20 mouse cellular contexts compared by ENCODE assay signal in the genomic region with DNA sequence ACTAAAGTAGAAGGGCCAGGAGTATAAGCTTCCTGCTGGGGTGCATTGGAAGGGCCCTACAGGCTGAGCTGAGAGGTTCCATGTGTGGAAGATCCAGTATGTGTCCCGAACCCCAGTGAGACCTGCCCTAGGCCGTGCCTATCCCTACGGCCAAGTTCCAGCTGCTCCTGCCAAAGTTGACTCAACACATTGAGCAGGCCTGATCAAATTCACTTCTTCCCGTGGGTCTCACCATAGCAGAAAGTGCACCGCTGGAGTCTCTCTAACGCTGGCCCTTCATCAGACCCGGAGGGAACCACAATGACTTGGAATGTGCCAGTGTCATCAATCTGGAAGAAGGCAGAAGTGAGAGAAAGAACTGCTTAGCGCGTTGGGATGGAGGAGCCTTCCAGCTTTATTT. TPM values are rescaled to one million over a fixed set of nuclear protein-coding genes. Genes with fewer than 3 reads are reported as not detected.
DNase-seq lines count a peak whose midpoint lies in the region; ATAC-seq and TF ChIP-seq lines count a peak whose summit lies in the region.
"Had no signal": no experiment of that assay in that cellular context is flagged by ENCODE, and none has a peak within 500 bp of the region (broad histone marks: within the 10 kb centered on the region; RNA-seq: fewer than 3 reads in every experiment).

No protein-coding gene starts in this region.

- H3K4me3 ChIP-seq in embryonic facial prominence, embryonic 14.5 days (ENCODE audit: low read depth, low read length), result no peak overlapping the region
- no peak overlapping the region for H3K4me3 ChIP-seq in embryonic facial prominence, embryonic 10.5 days
- no peak overlapping the region for H3K4me3 ChIP-seq in limb, embryonic 14.5 days (replicated peaks; ENCODE audit: low read length)
- H3K4me3 ChIP-seq in limb, embryonic 10.5 days, result no peak overlapping the region
- H3K4me3 ChIP-seq in embryonic facial prominence, embryonic 15.5 days (replicated peaks), result no peak overlapping the region
- H3K4me3 ChIP-seq: heart, embryonic 13.5 days; kidney, embryonic 15.5 days; liver, embryonic 12.5 days; neural tube, embryonic 13.5 days had no signal

- no peak overlapping the region for H3K9ac ChIP-seq in embryonic facial prominence, embryonic 14.5 days (ENCODE audit: low read depth, low read length)
- no peak overlapping the region for H3K9ac ChIP-seq in limb, embryonic 14.5 days (ENCODE audit: low read depth, low read length, severe bottlenecking)
- no peak overlapping the region for H3K9ac ChIP-seq in embryonic facial prominence, embryonic 15.5 days
- H3K9ac ChIP-seq: heart, embryonic 13.5 days; kidney, embryonic 15.5 days; liver, embryonic 12.5 days; neural tube, embryonic 13.5 days had no signal

- no peak overlapping the region for H3K27ac ChIP-seq in embryonic facial prominence, embryonic 14.5 days (replicated peaks; ENCODE audit: low read depth, low read length)
- H3K27ac ChIP-seq in embryonic facial prominence, embryonic 10.5 days (replicated peaks), result no peak overlapping the region
- 0 out of 2 replicates have a peak overlapping the region, but pooled peaks have one; percentile 5 for H3K27ac ChIP-seq in limb, embryonic 14.5 days (replicated peaks; ENCODE audit: low read depth, low read length)
- H3K27ac ChIP-seq in limb, embryonic 10.5 days, result no peak overlapping the region
- H3K27ac ChIP-seq in embryonic facial prominence, embryonic 15.5 days (replicated peaks), result no peak overlapping the region
- H3K27ac ChIP-seq: heart, embryonic 13.5 days; kidney, embryonic 15.5 days; liver, embryonic 12.5 days; neural tube, embryonic 13.5 days had no signal

- ATAC-seq in embryonic facial prominence, embryonic 14.5 days (ENCODE audit: low read depth), result no peak
- no peak for ATAC-seq in limb, embryonic 14.5 days (ENCODE audit: low FRiP score, low read depth)
- ATAC-seq in embryonic facial prominence, embryonic 15.5 days (ENCODE audit: insufficient number of reproducible peaks, low FRiP score, low TSS enrichment, low read depth), result 0 out of 2 replicates have a peak, but pooled peaks have one; percentile 55
- ATAC-seq: forebrain, embryonic 14.5 days; hindbrain, embryonic 16.5 days; intestine, embryonic 16.5 days; liver, embryonic 12.5 days had no signal

- WGBS in embryonic facial prominence, embryonic 14.5 days, result 63% methylated on average over 9 of the region's 9 CpGs
- 83% methylated on average over 9 of the region's 9 CpGs for WGBS in embryonic facial prominence, embryonic 10.5 days
- 67% methylated on average over 9 of the region's 9 CpGs for WGBS in limb, embryonic 14.5 days
- 85% methylated on average over 9 of the region's 9 CpGs for WGBS in limb, embryonic 10.5 days
- WGBS in embryonic facial prominence, embryonic 15.5 days, result 61% methylated on average over 9 of the region's 9 CpGs

- no peaks in the 10 kb centered on the region for H3K36me3 ChIP-seq in embryonic facial prominence, embryonic 14.5 days (ENCODE audit: control insufficient read depth, insufficient read depth, low read length)
- no peaks in the 10 kb centered on the region for H3K36me3 ChIP-seq in embryonic facial prominence, embryonic 10.5 days (replicated peaks)
- H3K36me3 ChIP-seq in limb, embryonic 14.5 days (ENCODE audit: control insufficient read depth, insufficient read depth, low read length), result no peaks in the 10 kb centered on the region
- H3K36me3 ChIP-seq in limb, embryonic 10.5 days, result no peaks in the 10 kb centered on the region
- H3K36me3 ChIP-seq in embryonic facial prominence, embryonic 15.5 days, result no peaks in the 10 kb centered on the region
- H3K36me3 ChIP-seq: G1E; heart, embryonic 13.5 days; kidney, embryonic 15.5 days; liver, embryonic 12.5 days; neural tube, embryonic 13.5 days had no signal

- no peaks in the 10 kb centered on the region for H3K27me3 ChIP-seq in embryonic facial prominence, embryonic 14.5 days (replicated peaks; ENCODE audit: control insufficient read depth, insufficient read depth, low read length)
- H3K27me3 ChIP-seq in embryonic facial prominence, embryonic 10.5 days (replicated peaks; ENCODE audit: low read depth, poor library complexity, severe bottlenecking), result no peaks in the 10 kb centered on the region
- no peaks in the 10 kb centered on the region for H3K27me3 ChIP-seq in limb, embryonic 14.5 days (ENCODE audit: control insufficient read depth, insufficient read depth, low read length)
- no peaks in the 10 kb centered on the region for H3K27me3 ChIP-seq in limb, embryonic 10.5 days (ENCODE audit: low read depth, poor library complexity, severe bottlenecking)
- no peaks in the 10 kb centered on the region for H3K27me3 ChIP-seq in embryonic facial prominence, embryonic 15.5 days
- H3K27me3 ChIP-seq: heart, embryonic 13.5 days; kidney, embryonic 15.5 days; liver, embryonic 12.5 days; neural tube, embryonic 13.5 days had no signal

- DNase-seq in embryonic facial prominence, embryonic 14.5 days (ENCODE audit: low spot score), result peak; percentile 48
- no peak for DNase-seq in embryonic facial prominence, embryonic 10.5 days (ENCODE audit: low spot score)
- peak; percentile 14 for DNase-seq in limb, embryonic 14.5 days (ENCODE audit: low spot score)
- no peak for DNase-seq in limb, embryonic 10.5 days (ENCODE audit: low spot score)
- peak; percentile 29 for DNase-seq in mesoderm, embryonic 11.5 days (ENCODE audit: low read depth, low spot score)
- no peak for DNase-seq in ovary, adult 18-20 months (ENCODE audit: low spot score)
- DNase-seq in right cerebral cortex, postnatal 14 days, result no peak
- DNase-seq: cerebellum, adult 2 months; cerebellum, postnatal 36 days; lung, adult 2 months; midbrain, embryonic 14.5 days had no signal

- peaks cover 17% of the 10 kb centered on the region for H3K4me1 ChIP-seq in embryonic facial prominence, embryonic 14.5 days (ENCODE audit: control insufficient read depth, insufficient read depth, low read length)
- peaks cover 6% of the 10 kb centered on the region; the same call in 1 of the 2 replicates for H3K4me1 ChIP-seq in embryonic facial prominence, embryonic 10.5 days
- H3K4me1 ChIP-seq in limb, embryonic 14.5 days (ENCODE audit: control insufficient read depth, insufficient read depth, low read length), result peaks cover 11% of the 10 kb centered on the region; the same call in 1 of the 2 replicates
- no peaks in the 10 kb centered on the region for H3K4me1 ChIP-seq in limb, embryonic 10.5 days
- peaks cover 17% of the 10 kb centered on the region; the same call in 1 of the 2 replicates for H3K4me1 ChIP-seq in embryonic facial prominence, embryonic 15.5 days
- H3K4me1 ChIP-seq: liver, embryonic 12.5 days had no signal

- no peak for TF ChIP-seq POLR2A in limb, embryonic 14.5 days (IDR thresholded peaks at IDR 0.05; ENCODE audit: borderline replicate concordance, extremely low read depth, insufficient read depth, insufficient read length)

- H3K9me3 ChIP-seq in embryonic facial prominence, embryonic 14.5 days (ENCODE audit: control insufficient read depth, low read length), result no peaks in the 10 kb centered on the region
- H3K9me3 ChIP-seq in embryonic facial prominence, embryonic 10.5 days, result no peaks in the 10 kb centered on the region
- no peaks in the 10 kb centered on the region for H3K9me3 ChIP-seq in limb, embryonic 14.5 days (ENCODE audit: control insufficient read depth, low read length)
- no peaks in the 10 kb centered on the region for H3K9me3 ChIP-seq in limb, embryonic 10.5 days (replicated peaks)
- H3K9me3 ChIP-seq in embryonic facial prominence, embryonic 15.5 days (replicated peaks), result no peaks in the 10 kb centered on the region
- H3K9me3 ChIP-seq: heart, embryonic 13.5 days; kidney, embryonic 15.5 days; liver, embryonic 12.5 days; neural tube, embryonic 13.5 days had no signal

- no peak overlapping the region for H3K4me2 ChIP-seq in embryonic facial prominence, embryonic 14.5 days (ENCODE audit: low read depth, low read length)
- H3K4me2 ChIP-seq in limb, embryonic 14.5 days (replicated peaks; ENCODE audit: low read depth, low read length, severe bottlenecking), result no peak overlapping the region
- H3K4me2 ChIP-seq in embryonic facial prominence, embryonic 15.5 days (replicated peaks), result no peak overlapping the region
- H3K4me2 ChIP-seq: heart, embryonic 13.5 days; kidney, embryonic 15.5 days; liver, embryonic 12.5 days; neural tube, embryonic 13.5 days had no signal

RNA-seq across cellular contexts. Expression of gene Pik3r4, which starts 59.2 kb away (rescaled TPM):
- 23.0 and 24.9 TPM in 2 replicates for polyA plus RNA-seq in embryonic facial prominence, embryonic 14.5 days (2014; fragmentation: Nextera tagmentation; extraction: Ambion mirVana)
- polyA plus RNA-seq in embryonic facial prominence, embryonic 10.5 days (2016; fragmentation: Nextera tagmentation; extraction: Ambion mirVana), result 22.9 and 23.0 TPM in 2 replicates
- 22.2 and 23.9 TPM in 2 replicates for polyA plus RNA-seq in limb, embryonic 14.5 days (2012; rRNA removed)
- polyA plus RNA-seq in limb, embryonic 14.5 days (2014; fragmentation: Nextera tagmentation; extraction: Ambion mirVana), result 27.1 and 30.2 TPM in 2 replicates
- 23.7 and 26.6 TPM in 2 replicates for polyA plus RNA-seq in limb, embryonic 10.5 days (2016; fragmentation: Nextera tagmentation; extraction: Ambion mirVana)
- 22.5 and 24.3 TPM in 2 replicates for polyA plus RNA-seq in embryonic facial prominence, embryonic 15.5 days (2015; fragmentation: Nextera tagmentation; extraction: Ambion mirVana)

Comparison
In these comparisons a context has a peak if more than half of its experiments do, and no peak if none do; other contexts are left out.
1. DNase-seq: peak in embryonic facial prominence, embryonic 14.5 days (single experiment), limb, embryonic 14.5 days (single experiment) and mesoderm, embryonic 11.5 days (single experiment); none in embryonic facial prominence, embryonic 10.5 days (single experiment), limb, embryonic 10.5 days (single experiment), ovary, adult 18-20 months (single experiment) and right cerebral cortex, postnatal 14 days (single experiment).